Mouse (Mus musculus): Measurements from ENCODE around the gene Henmt1. TPM values are rescaled to one million over a fixed set of nuclear protein-coding genes. Genes with fewer than 3 reads are reported as not detected.

The Henmt1 gene
- total and polyA plus RNA-seq, 2 experiments from 2014 or later: 1.3 to 2.6 TPM

DNA sequence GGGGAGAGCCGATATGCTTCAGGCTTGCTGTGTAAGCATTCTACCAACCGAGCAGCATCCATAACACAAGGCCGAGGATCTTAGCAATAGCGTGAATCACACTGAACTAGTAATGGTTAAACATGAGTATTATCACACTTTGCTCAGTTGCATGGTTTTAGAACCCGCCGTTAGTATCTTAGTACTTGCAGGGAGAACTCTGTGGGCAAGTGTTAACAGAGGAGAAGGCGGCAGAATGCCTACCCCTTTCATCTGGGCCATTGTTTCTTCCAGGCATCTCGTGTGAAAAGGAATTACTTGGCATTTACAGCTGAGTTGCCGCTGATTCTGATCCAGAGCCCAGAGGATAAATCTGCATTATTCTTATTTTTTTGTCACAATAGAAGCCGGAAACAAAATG is 1.3 kb downstream of the Henmt1 start:
- no peak for TF ChIP-seq CTCF (IDR thresholded peaks at IDR 0.05)
- no peak for ATAC-seq (ENCODE audit: low FRiP score)
- no peaks in the 10 kb centered on the region for H3K27me3 ChIP-seq (ENCODE audit: insufficient read depth, low read length)
- no peak overlapping the region; the same call in 1 of the 2 replicates for H3K4me2 ChIP-seq (ENCODE audit: low read depth, low read length, poor library complexity, severe bottlenecking)
- 67% methylated on average over 10 of the region's 10 CpGs for WGBS
- no peaks in the 10 kb centered on the region for H3K4me1 ChIP-seq (ENCODE audit: insufficient read depth, low read length)
- no peaks in the 10 kb centered on the region for H3K9me3 ChIP-seq (ENCODE audit: low read length)
- no peak for DNase-seq (ENCODE audit: low spot score)
- H3K36me3 ChIP-seq (ENCODE audit: insufficient read depth, low read length): no peaks in the 10 kb centered on the region
- no peak overlapping the region for H3K27ac ChIP-seq (ENCODE audit: low read depth, low read length)
- H3K9ac ChIP-seq (replicated peaks; ENCODE audit: low read length, poor library complexity, severe bottlenecking): no peak overlapping the region
- H3K4me3 ChIP-seq (ENCODE audit: low read depth, low read length): no peak overlapping the region

DNA sequence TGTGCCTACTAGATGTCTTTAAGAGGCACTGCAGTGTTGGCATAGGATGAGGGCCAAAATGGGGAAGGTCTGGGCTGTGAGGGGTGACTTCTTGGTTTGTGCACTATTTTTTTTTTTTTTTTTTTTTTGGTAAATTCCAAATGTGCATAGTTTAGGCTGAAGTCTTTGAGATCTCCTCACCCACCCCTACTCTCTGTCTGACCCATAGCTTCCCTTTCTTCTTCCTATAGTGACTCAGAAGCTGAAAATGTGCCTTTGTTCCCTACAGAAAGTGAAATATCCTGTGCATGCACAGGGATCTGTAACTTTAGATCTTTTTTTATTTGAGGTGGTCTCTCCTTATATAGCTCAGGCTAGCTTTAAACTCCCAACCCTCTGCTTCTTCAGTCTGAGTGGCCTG is 18.3 kb downstream of the Henmt1 start:
- H3K4me1 ChIP-seq (ENCODE audit: insufficient read depth, low read length): peaks cover 14% of the 10 kb centered on the region; the same call in 1 of the 2 replicates
- no peak overlapping the region for H3K9ac ChIP-seq (replicated peaks; ENCODE audit: low read length, poor library complexity, severe bottlenecking)
- no peak for ATAC-seq (ENCODE audit: low FRiP score)

GRCm38 (mm10) chr3:108959680-108960295 is 20.1 kb downstream of the Henmt1 start:
- H3K27me3 ChIP-seq (ENCODE audit: insufficient read depth, low read length): no peaks in the 10 kb centered on the region
- no peak overlapping the region for H3K4me3 ChIP-seq (ENCODE audit: low read depth, low read length)
- TF ChIP-seq CTCF (IDR thresholded peaks at IDR 0.05): no peak
- peaks cover 14% of the 10 kb centered on the region; the same call in 1 of the 2 replicates for H3K4me1 ChIP-seq (ENCODE audit: insufficient read depth, low read length)
- 64% methylated on average over 13 of the region's 13 CpGs for WGBS
- no peak overlapping the region for H3K4me2 ChIP-seq (ENCODE audit: low read depth, low read length, poor library complexity, severe bottlenecking)
- H3K9me3 ChIP-seq (ENCODE audit: low read length): no peaks in the 10 kb centered on the region
- ATAC-seq (ENCODE audit: low FRiP score) (no peak), DNase-seq (ENCODE audit: low spot score) (no peak)
- H3K27ac ChIP-seq (ENCODE audit: low read depth, low read length): no peak overlapping the region
- H3K36me3 ChIP-seq (ENCODE audit: insufficient read depth, low read length): no peaks in the 10 kb centered on the region
- H3K9ac ChIP-seq (replicated peaks; ENCODE audit: low read length, poor library complexity, severe bottlenecking): no peak overlapping the region

More for the DNA sequence above, 18.3 kb downstream of the Henmt1 start:
- no peak for DNase-seq (ENCODE audit: low spot score)
- Histone ChIP-seq H3K27ac (ENCODE audit: low read depth, low read length) (no peak overlapping the region), H3K9me3 (ENCODE audit: low read length) (no peaks in the 10 kb centered on the region), H3K36me3 (ENCODE audit: insufficient read depth, low read length) (no peaks in the 10 kb centered on the region), H3K27me3 (ENCODE audit: insufficient read depth, low read length) (no peaks in the 10 kb centered on the region), H3K4me3 (ENCODE audit: low read depth, low read length) (no peak overlapping the region), H3K4me2 (ENCODE audit: low read depth, low read length, poor library complexity, severe bottlenecking) (no peak overlapping the region)
- no peak for TF ChIP-seq CTCF (IDR thresholded peaks at IDR 0.05)

DNA sequence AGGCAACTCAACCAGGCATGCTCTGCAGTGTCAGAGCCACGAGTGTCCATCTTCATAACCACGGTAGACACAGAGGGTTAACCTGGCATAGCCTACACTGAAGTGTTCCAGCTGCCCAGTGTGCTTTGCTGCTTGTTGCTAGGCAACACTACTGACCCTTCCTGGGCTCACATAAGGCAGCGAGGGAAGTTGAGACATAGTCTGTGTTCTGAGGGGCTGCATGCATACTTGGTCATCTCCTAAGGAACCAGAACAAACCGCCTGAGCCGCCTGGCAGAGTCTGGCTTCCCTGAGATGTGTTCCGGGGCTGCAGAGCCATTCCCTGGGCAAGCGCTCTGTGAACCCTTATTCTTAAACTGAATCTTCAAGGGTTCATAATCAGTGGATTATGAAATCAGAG is 21.6 kb downstream of the Henmt1 start:
- no peak for TF ChIP-seq CTCF (IDR thresholded peaks at IDR 0.05)
- H3K4me3 ChIP-seq (ENCODE audit: low read depth, low read length): no peak overlapping the region

DNA sequence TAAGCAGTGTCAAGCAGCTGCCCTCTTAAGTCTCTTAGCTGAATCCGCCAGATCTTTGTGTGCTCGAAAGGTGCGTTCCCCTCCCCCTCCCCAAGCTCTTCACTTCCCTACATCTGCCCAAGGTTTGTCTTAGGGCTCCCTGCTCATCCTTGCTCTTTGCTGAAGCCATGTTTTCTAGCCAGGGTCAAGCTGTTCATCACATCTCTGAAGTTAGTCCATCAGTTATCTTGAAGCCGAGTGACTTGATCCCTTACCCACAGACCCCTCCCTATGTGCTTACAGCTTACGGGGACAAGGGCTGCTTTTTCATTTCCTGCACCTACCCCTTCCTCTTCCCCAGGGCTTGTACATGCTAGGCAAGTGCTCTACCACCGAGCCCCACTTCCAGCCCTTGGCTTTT is 22.0 kb downstream of the Henmt1 start:
- Histone ChIP-seq H3K4me1 (ENCODE audit: insufficient read depth, low read length) (peaks cover 14% of the 10 kb centered on the region; the same call in 1 of the 2 replicates), H3K36me3 (ENCODE audit: insufficient read depth, low read length) (no peaks in the 10 kb centered on the region), H3K4me2 (ENCODE audit: low read depth, low read length, poor library complexity, severe bottlenecking) (peak overlapping the region; percentile 37), H3K27ac (ENCODE audit: low read depth, low read length) (peak overlapping the region; percentile 78), H3K9ac (replicated peaks; ENCODE audit: low read length, poor library complexity, severe bottlenecking) (peak overlapping the region; percentile 46; the same call in 1 of the 2 replicates), H3K27me3 (ENCODE audit: insufficient read depth, low read length) (no peaks in the 10 kb centered on the region), H3K9me3 (ENCODE audit: low read length) (no peaks in the 10 kb centered on the region), H3K4me3 (ENCODE audit: low read depth, low read length) (no peak overlapping the region)
- DNase-seq (ENCODE audit: low spot score) (no peak), ATAC-seq (ENCODE audit: low FRiP score) (peak; percentile 61)
- 12% methylated on average over 6 of the region's 6 CpGs for WGBS
- no peak for TF ChIP-seq CTCF (IDR thresholded peaks at IDR 0.05)

More for the DNA sequence above, 21.6 kb downstream of the Henmt1 start:
- Histone ChIP-seq H3K36me3 (ENCODE audit: insufficient read depth, low read length) (no peaks in the 10 kb centered on the region), H3K4me2 (ENCODE audit: low read depth, low read length, poor library complexity, severe bottlenecking) (peak overlapping the region; percentile 37), H3K9me3 (ENCODE audit: low read length) (no peaks in the 10 kb centered on the region), H3K27ac (ENCODE audit: low read depth, low read length) (peak overlapping the region; percentile 78), H3K4me1 (ENCODE audit: insufficient read depth, low read length) (peaks cover 14% of the 10 kb centered on the region; the same call in 1 of the 2 replicates), H3K9ac (replicated peaks; ENCODE audit: low read length, poor library complexity, severe bottlenecking) (peak overlapping the region; percentile 46; the same call in 1 of the 2 replicates), H3K27me3 (ENCODE audit: insufficient read depth, low read length) (no peaks in the 10 kb centered on the region)
- WGBS: 5% methylated on average over 7 of the region's 7 CpGs
- DNase-seq (ENCODE audit: low spot score): peak; percentile 92
- peak; percentile 92 for ATAC-seq (ENCODE audit: low FRiP score)

GRCm38 (mm10) chr3:108963278-108963677 is 23.6 kb downstream of the Henmt1 start:
- TF ChIP-seq CTCF (IDR thresholded peaks at IDR 0.05): no peak
- 57% methylated on average over 3 of the region's 3 CpGs for WGBS

More at GRCm38 (mm10) chr3:108963278-108963677, 23.6 kb downstream of the Henmt1 start:
- ATAC-seq (ENCODE audit: low FRiP score) (no peak), DNase-seq (ENCODE audit: low spot score) (no peak)
- no peak overlapping the region for H3K4me3 ChIP-seq (ENCODE audit: low read depth, low read length)
- H3K36me3 ChIP-seq (ENCODE audit: insufficient read depth, low read length): no peaks in the 10 kb centered on the region
- H3K9me3 ChIP-seq (ENCODE audit: low read length): no peaks in the 10 kb centered on the region
- no peak overlapping the region for H3K9ac ChIP-seq (replicated peaks; ENCODE audit: low read length, poor library complexity, severe bottlenecking)
- H3K27ac ChIP-seq (ENCODE audit: low read depth, low read length): no peak overlapping the region
- H3K27me3 ChIP-seq (ENCODE audit: insufficient read depth, low read length): no peaks in the 10 kb centered on the region
- H3K4me2 ChIP-seq (ENCODE audit: low read depth, low read length, poor library complexity, severe bottlenecking): no peak overlapping the region
- H3K4me1 ChIP-seq (ENCODE audit: insufficient read depth, low read length): peaks cover 14% of the 10 kb centered on the region; the same call in 1 of the 2 replicates

Measured in midbrain, postnatal 0 days (tissue).